Mouse (Mus musculus) midbrain, embryonic 16.5 days (tissue): ENCODE measurements at regions not wholly inside any gene's neighbourhood (a gene's known extent, or its start where the extent isn't known, plus 50 kb on each side); places are given as distances from the start of the nearest gene placed in this dataset.

Experiments used
- ATAC-seq: fragments of 200-750 bp; cut with Nextera tagmentation; 2 replicates; pipeline ENCODE4 v1.8.0; 2017; ENCODE audit warnings: moderate TSS enrichment
- H3K27ac ChIP-seq: fragments of 300-500 bp; sonication (generic); 2 replicates; pipeline ENCODE4 v1.5.1; 2014; ENCODE audit warnings: mild to moderate bottlenecking, low read length, mixed read lengths
- H3K27me3 ChIP-seq: fragments of 300-500 bp; sonication (generic); 2 replicates; pipeline ENCODE4 v1.6.1; 2014; ENCODE audit warnings: low read depth, low read length, mixed read lengths; ENCODE audit not compliant: control insufficient read depth, insufficient read depth
- H3K36me3 ChIP-seq: fragments of 300-500 bp; sonication (generic); 2 replicates; pipeline ENCODE4 v1.6.1; 2014; ENCODE audit warnings: mild to moderate bottlenecking, low read length, moderate library complexity, mixed read lengths; ENCODE audit not compliant: control insufficient read depth, insufficient read depth
- H3K4me1 ChIP-seq: fragments of 300-500 bp; sonication (generic); 2 replicates; pipeline ENCODE4 v1.6.1; 2014; ENCODE audit warnings: mild to moderate bottlenecking, low read length, mixed read lengths; ENCODE audit not compliant: control insufficient read depth, insufficient read depth
- H3K4me2 ChIP-seq: fragments of 300-500 bp; sonication (generic); 2 replicates; pipeline ENCODE4 v1.6.1; 2014; ENCODE audit warnings: mild to moderate bottlenecking, low read length, mixed read lengths
- H3K4me3 ChIP-seq: fragments of 300-500 bp; sonication (generic); 2 replicates; pipeline ENCODE4 v1.5.1; 2014; ENCODE audit warnings: low read depth, mild to moderate bottlenecking, low read length, moderate library complexity, mixed read lengths
- H3K9ac ChIP-seq: fragments of 300-500 bp; sonication (generic); 2 replicates; pipeline ENCODE4 v1.6.1; 2014; ENCODE audit warnings: low read depth, low read length, mixed read lengths
- H3K9me3 ChIP-seq: fragments of 300-500 bp; sonication (generic); replicated peaks from 2 replicates; pipeline ENCODE4 v1.6.1; 2014; ENCODE audit warnings: mild to moderate bottlenecking, low read length, mixed read lengths; ENCODE audit not compliant: control insufficient read depth, poor library complexity, severe bottlenecking
- WGBS: fragments of 180-500 bp; shearing (Covaris S2); extraction: QIAGEN DNeasy Blood & Tissue Kit; methylation state at CpG from one replicate; pipeline ENCODE4 v1.1.7; 2014; 5-methylcytosine and 5-hydroxymethylcytosine counted together

DNA sequence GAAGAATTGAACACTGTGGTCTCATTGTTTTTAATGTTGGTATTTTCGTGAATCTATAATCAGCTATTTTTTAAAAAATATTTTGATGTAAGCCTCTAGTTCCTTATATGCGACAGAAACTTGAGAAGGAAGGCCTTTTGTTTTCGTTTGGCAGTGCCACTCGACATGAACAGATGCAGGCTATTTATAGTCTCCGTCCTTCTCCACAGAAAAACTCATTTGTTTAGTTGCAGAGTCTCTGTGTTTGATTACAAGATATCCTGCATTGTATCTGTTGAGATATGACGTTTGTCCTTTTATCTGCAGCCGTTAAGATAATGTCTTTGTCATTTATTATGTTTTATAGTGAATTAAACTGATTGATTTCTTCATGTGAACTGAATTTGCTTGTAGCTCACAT lies 116.7 kb downstream of the Dhrs2 start:
- WGBS = 38% methylated on average over 7 of the region's 7 CpGs
- ATAC-seq = no peak
- no peak overlapping the region for H3K27ac ChIP-seq
- H3K4me1 ChIP-seq = peaks cover 9% of the 10 kb centered on the region
- no peaks in the 10 kb centered on the region for H3K9me3 ChIP-seq
- no peaks in the 10 kb centered on the region for H3K27me3 ChIP-seq
- no peak overlapping the region for H3K4me2 ChIP-seq
- H3K4me3 ChIP-seq = no peak overlapping the region
- H3K36me3 ChIP-seq = no peaks in the 10 kb centered on the region
- no peak overlapping the region for H3K9ac ChIP-seq

DNA sequence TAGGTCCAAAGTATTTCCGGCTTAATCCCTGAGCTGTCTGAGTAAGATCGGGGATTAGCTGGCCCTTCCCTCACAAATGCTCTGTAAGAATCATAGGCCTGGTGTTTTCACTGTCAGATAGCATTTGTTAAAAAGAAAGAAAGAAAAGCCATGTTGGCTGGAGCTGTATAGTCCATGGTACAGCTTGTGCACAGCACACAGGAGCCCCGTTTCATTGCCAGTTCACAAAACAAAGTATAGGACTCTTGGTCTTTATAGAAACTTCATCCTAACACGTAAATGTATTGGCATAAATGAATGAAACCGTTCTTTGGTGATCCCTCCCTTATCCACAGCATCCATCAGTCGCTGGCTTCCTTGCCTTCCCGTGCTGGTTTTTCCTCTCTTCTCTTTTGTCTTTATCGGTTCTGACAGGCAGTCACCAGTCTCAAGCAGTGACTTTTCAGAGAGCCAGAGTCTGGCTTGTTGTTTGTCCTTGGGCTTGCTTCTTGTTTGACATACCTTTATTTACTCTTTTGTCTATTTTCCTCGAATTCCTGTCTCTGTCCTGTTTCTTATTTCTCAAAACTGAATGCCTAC lies 117.3 kb downstream of the Dhrs2 start:
- WGBS = 26% methylated on average over 9 of the region's 9 CpGs
- 0 out of 2 replicates have a peak overlapping the region, but pooled peaks have one; percentile 30 for H3K9ac ChIP-seq
- no peaks in the 10 kb centered on the region for H3K27me3 ChIP-seq
- no peaks in the 10 kb centered on the region for H3K9me3 ChIP-seq
- H3K4me2 ChIP-seq = no peak overlapping the region
- ATAC-seq = no peak
- H3K36me3 ChIP-seq = no peaks in the 10 kb centered on the region
- H3K27ac ChIP-seq = peak overlapping the region; percentile 57
- no peak overlapping the region for H3K4me3 ChIP-seq
- peaks cover 9% of the 10 kb centered on the region for H3K4me1 ChIP-seq

DNA sequence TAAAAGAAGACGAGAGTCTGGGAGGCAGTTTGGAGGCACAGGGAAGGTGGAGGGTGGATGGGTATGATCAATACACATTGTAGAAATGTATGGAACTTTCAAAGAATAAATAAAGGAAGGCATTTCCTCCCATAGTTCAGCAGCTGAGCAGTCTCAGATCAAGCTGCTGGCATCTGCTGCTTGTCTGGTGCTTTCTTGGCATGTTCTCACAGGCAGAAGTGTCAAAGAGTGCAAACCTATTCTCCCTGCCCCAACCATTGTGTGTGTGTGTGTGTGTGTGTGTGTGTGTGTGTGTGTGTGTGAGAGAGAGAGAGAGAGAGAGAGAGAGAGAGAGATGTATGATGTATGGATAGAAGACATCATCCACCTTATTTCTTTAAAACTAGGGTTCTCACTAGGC lies 121.5 kb downstream of the Dhrs2 start:
- ATAC-seq = no peak
- no peak overlapping the region for H3K4me3 ChIP-seq
- H3K9ac ChIP-seq = no peak overlapping the region
- H3K27me3 ChIP-seq = no peaks in the 10 kb centered on the region
- H3K9me3 ChIP-seq = no peaks in the 10 kb centered on the region
- H3K36me3 ChIP-seq = no peaks in the 10 kb centered on the region
- no peak overlapping the region for H3K27ac ChIP-seq
- no peak overlapping the region for H3K4me2 ChIP-seq
- H3K4me1 ChIP-seq = peaks cover 5% of the 10 kb centered on the region
- 74% methylated on average over 1 of the region's 1 CpGs for WGBS

DNA sequence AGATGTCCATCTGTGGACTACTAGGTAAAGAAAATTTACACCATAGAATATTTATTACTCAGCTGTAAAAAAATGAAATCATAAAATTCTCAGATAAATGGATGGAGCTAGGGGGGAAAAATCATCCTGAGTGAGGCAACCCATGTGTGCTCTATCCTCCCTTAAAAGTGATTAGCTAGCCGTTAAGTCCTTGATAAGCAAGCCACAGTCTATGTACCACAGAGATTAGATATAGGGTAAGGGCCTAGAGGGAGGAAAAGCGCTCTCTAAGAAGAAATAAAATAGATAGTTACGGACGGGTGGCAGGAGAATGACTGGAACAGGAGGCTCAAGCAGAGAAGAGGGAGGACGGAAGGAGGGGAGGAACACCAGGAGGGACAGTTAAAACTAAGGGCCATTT lies 122.1 kb downstream of the Dhrs2 start:
- WGBS = 87% methylated on average over 5 of the region's 5 CpGs
- Histone ChIP-seq H3K9me3 (no peaks in the 10 kb centered on the region), H3K9ac (no peak overlapping the region), H3K4me2 (no peak overlapping the region), H3K4me1 (peaks cover 4% of the 10 kb centered on the region), H3K27me3 (no peaks in the 10 kb centered on the region), H3K36me3 (no peaks in the 10 kb centered on the region), H3K27ac (no peak overlapping the region), H3K4me3 (no peak overlapping the region)
- ATAC-seq = no peak

DNA sequence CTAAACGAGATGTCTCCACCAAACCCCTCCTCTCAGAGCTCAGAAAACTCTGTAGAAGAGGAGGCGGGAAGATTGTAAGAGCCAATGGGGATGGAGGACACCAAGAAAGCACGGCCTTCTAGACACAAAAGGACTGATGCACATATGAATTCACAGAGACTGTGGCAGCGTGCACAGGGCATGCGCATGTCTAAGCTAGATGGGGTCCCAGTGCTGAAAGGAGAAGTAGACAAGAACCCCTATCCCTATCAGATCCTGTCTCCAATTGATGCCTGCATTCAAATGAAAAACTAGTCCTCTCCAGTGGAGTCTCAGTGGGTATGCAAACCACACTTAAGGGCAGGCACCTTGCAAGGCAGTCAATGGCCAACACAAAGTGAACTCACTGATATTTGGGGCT lies 123.3 kb downstream of the Dhrs2 start:
- H3K9me3 ChIP-seq = no peaks in the 10 kb centered on the region
- H3K27me3 ChIP-seq = no peaks in the 10 kb centered on the region
- no peaks in the 10 kb centered on the region for H3K4me1 ChIP-seq
- H3K4me2 ChIP-seq = no peak overlapping the region
- no peak overlapping the region for H3K9ac ChIP-seq
- H3K4me3 ChIP-seq = no peak overlapping the region
- H3K36me3 ChIP-seq = no peaks in the 10 kb centered on the region
- 82% methylated on average over 5 of the region's 5 CpGs for WGBS
- no peak for ATAC-seq
- no peak overlapping the region for H3K27ac ChIP-seq

DNA sequence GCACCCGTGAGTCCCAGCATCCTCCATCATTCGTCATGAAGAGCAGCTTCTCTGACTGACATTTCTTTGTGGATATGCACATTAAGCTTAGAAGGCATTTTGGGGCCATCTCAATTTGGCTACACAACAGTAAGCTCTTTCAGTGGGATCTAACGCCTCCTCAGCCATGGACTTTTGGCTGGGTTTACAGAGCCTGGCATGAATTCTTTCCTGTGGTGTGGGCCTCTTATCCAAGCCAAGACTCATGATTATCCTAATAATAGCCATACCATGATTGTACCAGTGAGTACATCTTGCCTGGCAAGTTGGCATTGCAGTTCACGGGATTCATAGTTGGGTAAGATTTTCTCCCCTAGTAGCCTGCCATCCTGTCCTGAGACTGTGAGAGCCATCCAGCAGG lies 126.3 kb downstream of the Dhrs2 start:
- ATAC-seq = no peak
- Histone ChIP-seq H3K27me3 (no peaks in the 10 kb centered on the region), H3K4me3 (no peak overlapping the region), H3K9ac (no peak overlapping the region), H3K27ac (no peak overlapping the region), H3K9me3 (no peaks in the 10 kb centered on the region), H3K4me2 (no peak overlapping the region), H3K4me1 (no peaks in the 10 kb centered on the region), H3K36me3 (no peaks in the 10 kb centered on the region)
- WGBS = 71% methylated on average over 4 of the region's 4 CpGs

DNA sequence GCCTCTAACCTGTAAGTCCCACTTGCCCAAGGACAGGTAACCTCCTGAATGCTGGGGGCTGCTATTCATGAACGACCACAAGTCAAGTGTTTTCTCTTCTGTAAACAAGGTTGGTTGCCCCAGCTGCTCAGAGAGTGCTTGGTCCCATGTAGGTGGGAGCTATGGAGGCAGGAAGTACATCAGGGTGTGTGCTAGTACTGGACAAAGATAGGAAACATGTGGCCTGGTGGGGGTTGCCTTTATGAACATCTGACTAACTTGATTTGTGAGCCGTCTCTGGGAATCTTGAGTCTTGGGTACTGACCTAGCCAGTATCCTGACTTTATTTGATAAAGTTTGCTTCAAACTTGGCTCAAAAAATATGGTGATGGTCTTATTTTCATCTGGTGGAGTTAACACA lies 121.3 kb upstream of the Dhrs4 start:
- H3K27ac ChIP-seq = no peak overlapping the region
- H3K4me3 ChIP-seq = no peak overlapping the region
- H3K4me1 ChIP-seq = no peaks in the 10 kb centered on the region
- H3K9me3 ChIP-seq = no peaks in the 10 kb centered on the region
- no peak overlapping the region for H3K4me2 ChIP-seq
- H3K9ac ChIP-seq = no peak overlapping the region
- WGBS = 90% methylated on average over 2 of the region's 2 CpGs
- no peaks in the 10 kb centered on the region for H3K36me3 ChIP-seq
- no peak for ATAC-seq
- no peaks in the 10 kb centered on the region for H3K27me3 ChIP-seq

DNA sequence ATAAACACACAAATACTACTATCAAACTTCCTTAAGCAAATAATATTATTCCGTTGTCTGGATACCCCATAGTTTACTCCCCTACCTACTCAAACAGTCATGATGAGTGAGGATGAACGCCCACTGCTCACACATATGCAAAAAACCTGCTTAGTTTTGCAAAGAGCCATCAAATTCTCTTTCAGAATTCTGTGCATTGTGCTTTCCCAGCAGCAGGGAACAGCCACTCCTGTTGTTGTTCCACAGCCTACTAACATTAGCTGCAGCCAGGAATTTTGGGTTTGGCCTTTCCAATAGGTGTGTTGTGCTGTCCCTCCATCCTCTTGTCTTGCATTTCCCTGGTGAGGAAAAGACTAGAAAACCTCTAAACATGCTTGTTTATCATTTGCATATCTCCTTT lies 120.1 kb upstream of the Dhrs4 start:
- Histone ChIP-seq H3K4me1 (peaks cover 5% of the 10 kb centered on the region; the same call in 1 of the 2 replicates), H3K36me3 (no peaks in the 10 kb centered on the region), H3K9ac (no peak overlapping the region)

DNA sequence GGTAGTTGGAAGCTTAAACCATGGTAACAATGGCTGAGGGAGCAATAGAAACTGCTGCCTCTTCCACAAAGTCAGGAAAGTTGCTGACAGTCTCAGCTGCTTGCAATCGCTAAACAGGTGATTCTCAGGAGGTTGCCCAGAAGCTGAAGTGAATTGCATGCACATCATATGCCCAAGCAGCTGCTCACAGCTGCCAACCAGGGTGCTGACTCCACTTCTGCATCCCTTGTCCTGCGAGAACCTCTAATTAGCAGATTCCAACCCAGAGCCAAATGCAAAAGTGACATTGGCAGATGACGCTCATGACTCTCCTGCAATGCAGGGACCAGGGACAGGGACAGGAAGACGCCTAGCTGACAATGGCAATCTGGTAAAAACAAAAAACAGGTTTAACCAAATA lies 116.2 kb upstream of the Dhrs4 start:
- Histone ChIP-seq H3K36me3 (no peaks in the 10 kb centered on the region), H3K4me3 (no peak overlapping the region), H3K9me3 (no peaks in the 10 kb centered on the region), H3K27ac (no peak overlapping the region), H3K4me1 (peaks cover 5% of the 10 kb centered on the region; the same call in 1 of the 2 replicates), H3K4me2 (no peak overlapping the region), H3K9ac (no peak overlapping the region), H3K27me3 (no peaks in the 10 kb centered on the region)
- 69% methylated on average over 4 of the region's 4 CpGs for WGBS
- ATAC-seq = no peak

More for the DNA sequence above, 120.1 kb upstream of the Dhrs4 start:
- whole genome bisulfite sequencing = 74% methylated on average over 2 of the region's 2 CpGs
- Histone ChIP-seq H3K4me2 (no peak overlapping the region), H3K4me3 (no peak overlapping the region), H3K27ac (no peak overlapping the region), H3K27me3 (no peaks in the 10 kb centered on the region), H3K9me3 (no peaks in the 10 kb centered on the region)
- ATAC-seq = no peak
